Mouse (Mus musculus): Measurements from ENCODE around the gene Txnrd1. TPM values are rescaled to one million over a fixed set of nuclear protein-coding genes. Genes with fewer than 3 reads are reported as not detected.

Gene Txnrd1
- polyA plus RNA-seq, 1 experiment from 2014 or later = 34.6 TPM

GRCm38 (mm10) chr10:82909382-82909781 is 75.6 kb downstream of the Txnrd1 start:
- TF ChIP-seq CTCF (IDR thresholded peaks at IDR 0.05) (peak; percentile 88), EP300 (IDR thresholded peaks at IDR 0.05) (no peak)
- no peaks in the 10 kb centered on the region for H3K4me1 ChIP-seq (ENCODE audit: insufficient read depth, low read depth, low read length)
- ATAC-seq = peak; percentile 49; the same call in 1 of the 2 replicates
- H3K4me2 ChIP-seq (replicated peaks; ENCODE audit: low read depth, low read length) = no peak overlapping the region
- H3K9ac ChIP-seq (replicated peaks; ENCODE audit: low read depth) = no peak overlapping the region
- 16% methylated on average over 9 of the region's 9 CpGs for WGBS
- H3K27ac ChIP-seq (ENCODE audit: low read length) = no peak overlapping the region
- no peak overlapping the region for H3K4me3 ChIP-seq (ENCODE audit: low read depth, low read length)
- no peaks in the 10 kb centered on the region for H3K27me3 ChIP-seq (replicated peaks; ENCODE audit: insufficient read depth, low read length)
- DNase-seq (ENCODE audit: low spot score) = peak; percentile 72
- H3K9me3 ChIP-seq (ENCODE audit: low read length) = no peaks in the 10 kb centered on the region
- H3K36me3 ChIP-seq (ENCODE audit: insufficient read depth, low read length) = no peaks in the 10 kb centered on the region

GRCm38 (mm10) chr10:82910198-82910597 is 76.4 kb downstream of the Txnrd1 start:
- H3K9ac ChIP-seq (replicated peaks; ENCODE audit: low read depth) = no peak overlapping the region
- TF ChIP-seq CTCF (IDR thresholded peaks at IDR 0.05) (peak; percentile 64), EP300 (IDR thresholded peaks at IDR 0.05) (no peak)
- H3K4me3 ChIP-seq (ENCODE audit: low read depth, low read length) = no peak overlapping the region
- H3K36me3 ChIP-seq (ENCODE audit: insufficient read depth, low read length) = no peaks in the 10 kb centered on the region
- WGBS = 68% methylated on average over 3 of the region's 3 CpGs
- H3K9me3 ChIP-seq (ENCODE audit: low read length) = no peaks in the 10 kb centered on the region
- no peaks in the 10 kb centered on the region for H3K4me1 ChIP-seq (ENCODE audit: insufficient read depth, low read depth, low read length)
- no peak overlapping the region for H3K4me2 ChIP-seq (replicated peaks; ENCODE audit: low read depth, low read length)
- no peaks in the 10 kb centered on the region for H3K27me3 ChIP-seq (replicated peaks; ENCODE audit: insufficient read depth, low read length)
- no peak for DNase-seq (ENCODE audit: low spot score)
- no peak for ATAC-seq
- no peak overlapping the region for H3K27ac ChIP-seq (ENCODE audit: low read length)

- no peak overlapping the region for H3K4me2 ChIP-seq (replicated peaks; ENCODE audit: low read depth, low read length)
- 67% methylated on average over 4 of the region's 4 CpGs for WGBS
- no peak for TF ChIP-seq EP300 (IDR thresholded peaks at IDR 0.05)
- no peak for TF ChIP-seq CTCF (IDR thresholded peaks at IDR 0.05)
- DNase-seq (ENCODE audit: low spot score) (no peak), ATAC-seq (no peak)
- no peak overlapping the region for H3K4me3 ChIP-seq (ENCODE audit: low read depth, low read length)
- no peaks in the 10 kb centered on the region for H3K27me3 ChIP-seq (replicated peaks; ENCODE audit: insufficient read depth, low read length)
- no peak overlapping the region for H3K27ac ChIP-seq (ENCODE audit: low read length)
- H3K9me3 ChIP-seq (ENCODE audit: low read length) = no peaks in the 10 kb centered on the region
- no peaks in the 10 kb centered on the region for H3K36me3 ChIP-seq (ENCODE audit: insufficient read depth, low read length)
- H3K4me1 ChIP-seq (ENCODE audit: insufficient read depth, low read depth, low read length) = no peaks in the 10 kb centered on the region
- H3K9ac ChIP-seq (replicated peaks; ENCODE audit: low read depth) = no peak overlapping the region
Observed at GRCm38 (mm10) chr10:82913238-82913637, 79.5 kb downstream of the Txnrd1 start.

- Histone ChIP-seq H3K27me3 (replicated peaks; ENCODE audit: insufficient read depth, low read length) (no peaks in the 10 kb centered on the region), H3K36me3 (ENCODE audit: insufficient read depth, low read length) (no peaks in the 10 kb centered on the region), H3K9ac (replicated peaks; ENCODE audit: low read depth) (no peak overlapping the region), H3K9me3 (ENCODE audit: low read length) (no peaks in the 10 kb centered on the region), H3K4me1 (ENCODE audit: insufficient read depth, low read depth, low read length) (no peaks in the 10 kb centered on the region), H3K4me2 (replicated peaks; ENCODE audit: low read depth, low read length) (no peak overlapping the region), H3K4me3 (ENCODE audit: low read depth, low read length) (no peak overlapping the region), H3K27ac (ENCODE audit: low read length) (no peak overlapping the region)
- DNase-seq (ENCODE audit: low spot score) (no peak), ATAC-seq (no peak)
- TF ChIP-seq EP300 (IDR thresholded peaks at IDR 0.05) (no peak), CTCF (IDR thresholded peaks at IDR 0.05) (no peak)
- WGBS = 65% methylated on average over 6 of the region's 6 CpGs
Observed at GRCm38 (mm10) chr10:82913772-82914171, 80.0 kb downstream of the Txnrd1 start.

- WGBS = 52% methylated on average over 2 of the region's 2 CpGs
- Histone ChIP-seq H3K4me1 (ENCODE audit: insufficient read depth, low read depth, low read length) (no peaks in the 10 kb centered on the region), H3K27ac (ENCODE audit: low read length) (no peak overlapping the region)
Observed at GRCm38 (mm10) chr10:82918675-82919074, 84.9 kb downstream of the Txnrd1 start.

GRCm38 (mm10) chr10:82919404-82919980 is 85.7 kb downstream of the Txnrd1 start:
- H3K36me3 ChIP-seq (ENCODE audit: insufficient read depth, low read length) = no peaks in the 10 kb centered on the region
- no peak overlapping the region for H3K27ac ChIP-seq (ENCODE audit: low read length)
- WGBS = 67% methylated on average over 4 of the region's 4 CpGs
- H3K4me3 ChIP-seq (ENCODE audit: low read depth, low read length) = no peak overlapping the region
- TF ChIP-seq CTCF (IDR thresholded peaks at IDR 0.05) (no peak), EP300 (IDR thresholded peaks at IDR 0.05) (no peak)
- H3K9ac ChIP-seq (replicated peaks; ENCODE audit: low read depth) = no peak overlapping the region
- no peak overlapping the region for H3K4me2 ChIP-seq (replicated peaks; ENCODE audit: low read depth, low read length)
- no peak for ATAC-seq
- H3K4me1 ChIP-seq (ENCODE audit: insufficient read depth, low read depth, low read length) = no peaks in the 10 kb centered on the region
- no peaks in the 10 kb centered on the region for H3K27me3 ChIP-seq (replicated peaks; ENCODE audit: insufficient read depth, low read length)
- H3K9me3 ChIP-seq (ENCODE audit: low read length) = no peaks in the 10 kb centered on the region
- no peak for DNase-seq (ENCODE audit: low spot score)

More at GRCm38 (mm10) chr10:82918675-82919074, 84.9 kb downstream of the Txnrd1 start:
- Histone ChIP-seq H3K4me2 (replicated peaks; ENCODE audit: low read depth, low read length) (no peak overlapping the region), H3K9ac (replicated peaks; ENCODE audit: low read depth) (no peak overlapping the region), H3K9me3 (ENCODE audit: low read length) (no peaks in the 10 kb centered on the region), H3K27me3 (replicated peaks; ENCODE audit: insufficient read depth, low read length) (no peaks in the 10 kb centered on the region), H3K4me3 (ENCODE audit: low read depth, low read length) (no peak overlapping the region), H3K36me3 (ENCODE audit: insufficient read depth, low read length) (no peaks in the 10 kb centered on the region)
- no peak for TF ChIP-seq CTCF (IDR thresholded peaks at IDR 0.05)
- TF ChIP-seq EP300 (IDR thresholded peaks at IDR 0.05) = no peak
- DNase-seq (ENCODE audit: low spot score) (no peak), ATAC-seq (no peak)

- ATAC-seq (no peak), DNase-seq (ENCODE audit: low spot score) (no peak)
- Histone ChIP-seq H3K4me2 (replicated peaks; ENCODE audit: low read depth, low read length) (no peak overlapping the region), H3K27me3 (replicated peaks; ENCODE audit: insufficient read depth, low read length) (no peaks in the 10 kb centered on the region), H3K27ac (ENCODE audit: low read length) (no peak overlapping the region), H3K9ac (replicated peaks; ENCODE audit: low read depth) (no peak overlapping the region), H3K4me1 (ENCODE audit: insufficient read depth, low read depth, low read length) (no peaks in the 10 kb centered on the region), H3K4me3 (ENCODE audit: low read depth, low read length) (no peak overlapping the region), H3K9me3 (ENCODE audit: low read length) (no peaks in the 10 kb centered on the region), H3K36me3 (ENCODE audit: insufficient read depth, low read length) (no peaks in the 10 kb centered on the region)
- WGBS = 35% methylated on average over 3 of the region's 3 CpGs
- TF ChIP-seq EP300 (IDR thresholded peaks at IDR 0.05) (no peak), CTCF (IDR thresholded peaks at IDR 0.05) (no peak)
Observed at GRCm38 (mm10) chr10:82923547-82923946, 89.8 kb downstream of the Txnrd1 start.

All from lung, postnatal 0 days (tissue).